Mouse (Mus musculus) megakaryocyte, embryonic 14.5 days (primary cell): ENCODE results near the gene Gmds. TPM values are rescaled to one million over a fixed set of nuclear protein-coding genes. Genes with fewer than 3 reads are reported as not detected.

Experiments
- H3K27me3 ChIP-seq: replicated peaks from 2 replicates; pipeline ENCODE3; 2012; ENCODE audit warnings: inconsistent platforms
- H3K36me3 ChIP-seq: replicated peaks from 2 replicates; pipeline ENCODE3; 2012; ENCODE audit warnings: low read length, inconsistent platforms, mixed read lengths
- H3K4me1 ChIP-seq: 2 replicates; pipeline ENCODE4 v1.6.1; 2012; ENCODE audit warnings: inconsistent platforms
- H3K4me3 ChIP-seq: replicated peaks from 2 replicates; pipeline ENCODE3; 2012; ENCODE audit warnings: moderate library complexity, mild to moderate bottlenecking, inconsistent platforms
- H3K9me3 ChIP-seq: 2 replicates; pipeline ENCODE4 v1.6.1; 2012; ENCODE audit warnings: inconsistent platforms
- FLI1 ChIP-seq: IDR thresholded peaks from 2 replicates; pipeline ENCODE4 v1.6.1; 2012; ENCODE audit warnings: low read length, inconsistent platforms, mixed read lengths
- GATA1 ChIP-seq: IDR thresholded peaks from 3 replicates; pipeline ENCODE4 v1.6.1; 2012; ENCODE audit warnings: mixed read lengths, low read length, inconsistent platforms, borderline replicate concordance
- polyA plus RNA-seq: library from polyadenylated mRNA; stranded (reverse); fragments of >175 nt; gene quantifications from 2 replicates; pipeline ENCODE4 v1.2.3, GENCODE M21; 2012; ENCODE audit warnings: low replicate concordance; ENCODE audit not compliant: insufficient read depth

Gmds gene
- polyA plus RNA-seq, 1 experiment = 59.8 TPM

DNA sequence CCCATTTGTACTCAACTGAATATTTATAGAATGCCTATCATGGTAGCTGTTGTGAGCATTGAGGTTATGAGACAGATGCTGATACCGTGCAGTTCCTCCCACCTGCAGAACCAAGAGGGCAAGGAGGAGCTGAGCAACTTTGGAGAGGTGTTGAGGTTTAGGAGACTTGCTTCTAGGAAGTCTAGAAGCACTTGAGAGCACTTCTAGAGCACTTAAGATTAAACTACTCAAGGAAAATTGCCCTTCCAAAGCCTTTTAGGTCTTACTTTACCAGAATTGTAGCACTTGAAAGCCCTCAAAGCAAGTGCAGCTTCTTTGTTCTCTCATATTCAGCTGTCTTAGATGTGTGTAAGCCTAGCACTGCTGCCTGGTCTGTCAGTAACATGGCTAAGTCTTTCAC, 409.2 kb downstream of the Gmds start:
- H3K27me3 ChIP-seq = no peaks in the 10 kb centered on the region
- no peak overlapping the region for H3K4me3 ChIP-seq
- TF ChIP-seq FLI1 = no peak
- no peak for TF ChIP-seq GATA1
- H3K36me3 ChIP-seq = no peaks in the 10 kb centered on the region
- H3K9me3 ChIP-seq = no peaks in the 10 kb centered on the region
- H3K4me1 ChIP-seq = peaks cover 13% of the 10 kb centered on the region

GRCm38 (mm10) chr13:31926599-31926998, 411.9 kb downstream of the Gmds start:
- H3K9me3 ChIP-seq = no peaks in the 10 kb centered on the region
- no peaks in the 10 kb centered on the region for H3K36me3 ChIP-seq
- H3K4me1 ChIP-seq = peaks cover 15% of the 10 kb centered on the region
- no peaks in the 10 kb centered on the region for H3K27me3 ChIP-seq
- TF ChIP-seq FLI1 = no peak
- TF ChIP-seq GATA1 = no peak
- no peak overlapping the region for H3K4me3 ChIP-seq

- Histone ChIP-seq H3K36me3 (no peaks in the 10 kb centered on the region), H3K27me3 (no peaks in the 10 kb centered on the region), H3K4me3 (no peak overlapping the region), H3K4me1 (0 out of 2 replicates have a peak, but pooled peaks cover 3% of the 10 kb centered on the region), H3K9me3 (no peaks in the 10 kb centered on the region)
- no peak for TF ChIP-seq GATA1
- no peak for TF ChIP-seq FLI1
Measured at GRCm38 (mm10) chr13:31924506-31924905, 414.0 kb downstream of the Gmds start.

GRCm38 (mm10) chr13:31919716-31920115, 418.8 kb downstream of the Gmds start:
- Histone ChIP-seq H3K9me3 (no peaks in the 10 kb centered on the region), H3K4me1 (peaks cover 18% of the 10 kb centered on the region), H3K4me3 (no peak overlapping the region), H3K27me3 (no peaks in the 10 kb centered on the region), H3K36me3 (peaks cover 10% of the 10 kb centered on the region)
- TF ChIP-seq GATA1 (no peak), FLI1 (no peak)

GRCm38 (mm10) chr13:31917387-31917786, 421.2 kb downstream of the Gmds start:
- Histone ChIP-seq H3K36me3 (peaks cover 10% of the 10 kb centered on the region), H3K9me3 (no peaks in the 10 kb centered on the region), H3K4me3 (no peak overlapping the region), H3K27me3 (no peaks in the 10 kb centered on the region), H3K4me1 (peaks cover 15% of the 10 kb centered on the region)
- TF ChIP-seq FLI1 (no peak), GATA1 (no peak)

DNA sequence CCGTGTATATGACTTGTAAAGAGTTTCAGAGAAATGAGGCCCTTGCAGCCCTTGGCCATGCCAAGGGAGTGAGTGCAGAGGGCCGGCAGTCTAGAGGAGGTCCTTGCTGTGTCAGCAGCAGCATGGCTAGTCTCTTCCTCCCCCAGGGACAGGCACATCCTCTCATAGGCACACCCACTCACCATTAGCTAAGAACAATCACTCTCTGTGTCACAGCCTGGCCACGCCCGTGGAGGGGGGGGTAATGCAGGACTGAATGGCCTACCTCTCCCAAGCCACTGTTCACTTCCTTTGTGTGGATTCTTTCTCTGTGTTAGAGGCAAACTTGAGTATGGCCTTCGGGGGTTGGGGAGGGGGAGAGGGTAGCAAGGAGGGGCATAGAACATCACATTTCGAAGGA, 422.8 kb downstream of the Gmds start:
- Histone ChIP-seq H3K36me3 (peaks cover 10% of the 10 kb centered on the region), H3K4me3 (no peak overlapping the region), H3K9me3 (no peaks in the 10 kb centered on the region), H3K27me3 (no peaks in the 10 kb centered on the region), H3K4me1 (peaks cover 16% of the 10 kb centered on the region)
- TF ChIP-seq GATA1 (no peak), FLI1 (no peak)

DNA sequence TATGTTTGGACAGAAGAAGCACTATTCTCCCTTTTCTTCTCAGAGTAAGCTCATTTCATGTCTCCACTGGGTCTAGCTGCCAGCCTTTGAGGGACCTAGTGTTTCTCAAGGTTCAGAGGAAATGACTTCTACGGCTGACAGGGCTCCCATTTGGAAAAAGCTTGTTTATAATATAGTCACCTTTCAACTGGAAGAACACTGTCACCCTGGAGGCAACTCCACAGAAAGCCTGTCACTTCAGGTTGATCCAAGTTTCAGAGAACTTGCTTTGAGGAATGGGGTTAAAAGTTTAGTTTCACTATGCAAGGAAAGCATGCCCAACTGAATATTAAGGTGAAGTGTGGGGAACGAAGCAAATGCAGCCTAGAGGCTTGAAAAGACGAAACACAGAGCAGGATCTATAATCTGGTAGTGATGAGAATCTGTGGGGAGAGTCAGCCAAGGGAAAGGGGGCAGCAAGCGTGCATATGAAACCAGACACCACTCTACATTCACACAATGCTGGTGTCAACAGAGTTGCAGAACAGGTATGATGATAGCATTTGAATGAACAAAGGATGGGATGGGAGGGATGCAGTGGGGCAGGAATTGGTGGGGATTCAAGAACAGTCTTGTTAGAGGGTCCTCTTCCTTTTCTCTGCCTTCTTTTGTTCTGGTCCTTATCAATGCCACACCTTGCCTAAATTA, 423.5 kb downstream of the Gmds start:
- Histone ChIP-seq H3K4me3 (no peak overlapping the region), H3K27me3 (no peaks in the 10 kb centered on the region), H3K36me3 (peaks cover 10% of the 10 kb centered on the region), H3K4me1 (peaks cover 17% of the 10 kb centered on the region), H3K9me3 (no peaks in the 10 kb centered on the region)
- TF ChIP-seq GATA1 (no peak), FLI1 (no peak)

DNA sequence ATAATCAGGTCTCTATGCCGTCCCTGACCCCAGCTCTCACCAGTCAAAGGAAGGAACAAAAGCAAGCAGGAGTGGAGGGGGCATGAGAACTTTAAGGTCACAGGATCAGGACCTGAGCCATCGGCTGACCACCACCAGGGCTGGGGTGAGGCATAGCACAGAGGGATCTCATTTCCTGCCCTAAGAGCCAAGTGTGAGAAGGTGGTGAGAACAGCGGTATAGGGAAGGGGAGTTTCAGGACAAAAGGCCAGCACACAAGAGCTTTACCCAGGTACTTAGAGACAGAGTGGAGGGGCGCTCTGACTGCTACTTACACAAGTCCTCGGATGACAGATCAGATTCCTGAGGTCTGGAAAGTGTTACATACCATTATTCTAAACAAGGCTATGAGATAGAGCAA, 426.6 kb downstream of the Gmds start:
- no peak for TF ChIP-seq GATA1
- no peak for TF ChIP-seq FLI1
- H3K36me3 ChIP-seq = peaks cover 9% of the 10 kb centered on the region
- H3K4me1 ChIP-seq = peaks cover 14% of the 10 kb centered on the region
- H3K9me3 ChIP-seq = no peaks in the 10 kb centered on the region
- no peaks in the 10 kb centered on the region for H3K27me3 ChIP-seq
- H3K4me3 ChIP-seq = no peak overlapping the region

GRCm38 (mm10) chr13:31911362-31911761, 427.2 kb downstream of the Gmds start:
- H3K4me3 ChIP-seq = no peak overlapping the region
- peaks cover 5% of the 10 kb centered on the region for H3K36me3 ChIP-seq
- no peaks in the 10 kb centered on the region for H3K27me3 ChIP-seq
- H3K9me3 ChIP-seq = no peaks in the 10 kb centered on the region
- peaks cover 14% of the 10 kb centered on the region for H3K4me1 ChIP-seq
- TF ChIP-seq FLI1 (no peak), GATA1 (no peak)

- Histone ChIP-seq H3K27me3 (no peaks in the 10 kb centered on the region), H3K4me1 (peaks cover 9% of the 10 kb centered on the region), H3K9me3 (no peaks in the 10 kb centered on the region), H3K4me3 (no peak overlapping the region), H3K36me3 (no peaks in the 10 kb centered on the region)
- TF ChIP-seq FLI1 (no peak), GATA1 (no peak)
Measured at GRCm38 (mm10) chr13:31909031-31909430, 429.5 kb downstream of the Gmds start.

GRCm38 (mm10) chr13:31906514-31906913, 432.0 kb downstream of the Gmds start:
- TF ChIP-seq FLI1 (no peak), GATA1 (no peak)

More at GRCm38 (mm10) chr13:31906514-31906913, 432.0 kb downstream of the Gmds start:
- no peak overlapping the region for H3K4me3 ChIP-seq
- no peaks in the 10 kb centered on the region for H3K27me3 ChIP-seq
- no peaks in the 10 kb centered on the region for H3K36me3 ChIP-seq
- no peaks in the 10 kb centered on the region for H3K9me3 ChIP-seq
- peaks cover 9% of the 10 kb centered on the region for H3K4me1 ChIP-seq
